Mouse (Mus musculus) kidney, postnatal 0 days (tissue): Measurements from ENCODE around the gene Bend5. TPM values are rescaled to one million over a fixed set of nuclear protein-coding genes. Genes with fewer than 3 reads are reported as not detected.

Source experiments
- ATAC-seq: fragments of 200-750 bp; cut with Nextera tagmentation; replicated peaks from 2 replicates; pipeline ENCODE4 v1.8.0; 2017; ENCODE audit warnings: low read depth, moderate number of reproducible peaks, moderate TSS enrichment, moderate library complexity; ENCODE audit not compliant: low FRiP score
- DNase-seq: peaks from one replicate; pipeline ENCODE4 v3.0.0-alpha.2; 2016; ENCODE audit warnings: low spot score
- H3K27ac ChIP-seq: fragments of 300-500 bp; sonication (generic); 2 replicates; pipeline ENCODE4 v1.5.1; 2014; ENCODE audit warnings: mild to moderate bottlenecking
- H3K27me3 ChIP-seq: fragments of 300-500 bp; sonication (generic); 2 replicates; pipeline ENCODE4 v1.6.1; 2014; ENCODE audit warnings: low read length, mixed read lengths; ENCODE audit not compliant: insufficient read depth
- H3K36me3 ChIP-seq: fragments of 300-500 bp; sonication (generic); 2 replicates; pipeline ENCODE4 v1.6.1; 2014; ENCODE audit warnings: low read length, mixed read lengths; ENCODE audit not compliant: insufficient read depth
- H3K4me1 ChIP-seq: fragments of 300-500 bp; sonication (generic); replicated peaks from 2 replicates; pipeline ENCODE4 v1.6.1; 2014; ENCODE audit warnings: antibody characterized with exemption, low read length, mixed read lengths; ENCODE audit not compliant: insufficient read depth
- H3K4me2 ChIP-seq: fragments of 300-500 bp; sonication (generic); 2 replicates; pipeline ENCODE4 v1.6.1; 2014; ENCODE audit warnings: mild to moderate bottlenecking, low read length, moderate library complexity, mixed read lengths
- H3K4me3 ChIP-seq: fragments of 300-500 bp; sonication (generic); replicated peaks from 2 replicates; pipeline ENCODE4 v1.5.1; 2014; ENCODE audit warnings: low read depth, low read length
- H3K9ac ChIP-seq: fragments of 300-500 bp; sonication (generic); 2 replicates; pipeline ENCODE4 v1.6.1; 2014; ENCODE audit warnings: low read depth, low read length
- H3K9me3 ChIP-seq: fragments of 300-500 bp; sonication (generic); replicated peaks from 2 replicates; pipeline ENCODE4 v1.6.1; 2016; ENCODE audit warnings: low read length, inconsistent platforms, mixed read lengths
- CTCF ChIP-seq: IDR thresholded peaks from 2 replicates; pipeline ENCODE4 v1.5.1; 2016; ENCODE audit warnings: antibody characterized with exemption, low read depth, mild to moderate bottlenecking, moderate library complexity
- WGBS: fragments of 180-500 bp; shearing (Covaris S2); extraction: QIAGEN DNeasy Blood & Tissue Kit; methylation state at CpG from one replicate; pipeline ENCODE4 v1.1.7; 2014; 5-methylcytosine and 5-hydroxymethylcytosine counted together
- polyA plus RNA-seq: library from polyadenylated mRNA; unstranded; fragments of >200 nt; fragmentation: Nextera tagmentation; extraction: Ambion mirVana; gene quantifications from 2 replicates; pipeline ENCODE4 v1.2.1, GENCODE M21; 2015

The Bend5 gene
- polyA plus RNA-seq, 1 experiment from 2014 or later, result 33.8 TPM

GRCm38 (mm10) chr4:111399784-111400183 lies 15.0 kb upstream of the Bend5 start:
- Histone ChIP-seq H3K27me3 (no peaks in the 10 kb centered on the region), H3K9me3 (no peaks in the 10 kb centered on the region), H3K4me2 (no peak overlapping the region), H3K9ac (no peak overlapping the region), H3K4me3 (no peak overlapping the region), H3K36me3 (no peaks in the 10 kb centered on the region), H3K4me1 (no peaks in the 10 kb centered on the region), H3K27ac (no peak overlapping the region)
- DNase-seq (no peak), ATAC-seq (no peak)
- no peak for TF ChIP-seq CTCF

GRCm38 (mm10) chr4:111400676-111401075 lies 14.1 kb upstream of the Bend5 start:
- Histone ChIP-seq H3K27me3 (no peaks in the 10 kb centered on the region), H3K4me1 (no peaks in the 10 kb centered on the region), H3K4me3 (no peak overlapping the region), H3K9me3 (no peaks in the 10 kb centered on the region), H3K9ac (no peak overlapping the region), H3K36me3 (no peaks in the 10 kb centered on the region), H3K4me2 (no peak overlapping the region), H3K27ac (no peak overlapping the region)
- ATAC-seq (no peak), DNase-seq (no peak)
- WGBS, result 10% methylated on average over 2 of the region's 2 CpGs
- no peak for TF ChIP-seq CTCF

GRCm38 (mm10) chr4:111403243-111403642 lies 11.6 kb upstream of the Bend5 start:
- DNase-seq (no peak), ATAC-seq (no peak)
- Histone ChIP-seq H3K9me3 (no peaks in the 10 kb centered on the region), H3K27ac (no peak overlapping the region), H3K4me1 (no peaks in the 10 kb centered on the region), H3K9ac (no peak overlapping the region), H3K4me2 (no peak overlapping the region), H3K27me3 (no peaks in the 10 kb centered on the region), H3K4me3 (no peak overlapping the region), H3K36me3 (no peaks in the 10 kb centered on the region)
- WGBS, result 51% methylated on average over 1 of the region's 1 CpGs
- TF ChIP-seq CTCF, result no peak

DNA sequence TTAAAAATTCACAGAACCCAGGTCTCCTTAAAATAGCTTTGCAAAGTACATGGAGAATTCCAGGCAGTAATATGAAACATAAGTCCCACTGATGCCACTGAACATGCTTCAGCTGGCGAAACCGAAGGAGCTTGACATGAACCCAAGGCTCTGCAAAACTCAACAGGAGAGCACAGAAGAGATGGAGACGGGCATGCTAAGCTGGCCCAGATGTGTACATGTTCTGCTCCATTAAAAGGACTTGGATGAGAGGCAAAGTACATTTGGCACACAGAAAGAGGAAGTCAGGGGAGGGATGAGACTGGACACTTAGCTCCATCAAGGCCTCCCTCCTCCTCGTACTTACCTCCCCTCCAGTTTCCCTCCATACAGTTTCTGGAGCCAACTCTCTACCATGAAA lies 4.1 kb upstream of the Bend5 start:
- H3K9me3 ChIP-seq, result no peaks in the 10 kb centered on the region
- no peak overlapping the region for H3K9ac ChIP-seq
- no peak for TF ChIP-seq CTCF
- ATAC-seq (no peak), DNase-seq (no peak)
- H3K27ac ChIP-seq, result no peak overlapping the region
- H3K36me3 ChIP-seq, result no peaks in the 10 kb centered on the region
- WGBS, result 66% methylated on average over 4 of the region's 4 CpGs
- peaks cover 7% of the 10 kb centered on the region for H3K4me1 ChIP-seq
- H3K4me3 ChIP-seq, result no peak overlapping the region
- H3K4me2 ChIP-seq, result no peak overlapping the region
- no peaks in the 10 kb centered on the region for H3K27me3 ChIP-seq

DNA sequence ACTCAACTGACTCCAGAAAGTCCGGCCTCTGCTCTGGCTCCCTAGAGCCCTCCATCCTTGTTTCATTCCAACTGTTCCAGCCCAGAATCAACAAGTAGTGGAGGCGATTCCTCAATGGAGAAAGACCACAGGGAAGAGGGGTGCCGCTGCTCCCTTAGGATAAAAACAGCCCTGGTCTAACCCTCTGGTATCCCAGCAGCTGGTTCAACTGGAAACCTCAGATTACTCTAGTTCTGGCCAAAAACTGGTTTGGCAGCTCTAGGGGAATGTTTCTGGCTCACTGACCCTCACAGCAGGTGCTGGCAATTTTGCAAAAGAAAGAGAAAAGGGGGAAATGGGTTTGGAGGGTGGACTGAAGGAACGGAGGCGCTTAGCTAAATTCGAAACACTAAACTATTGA lies 407 bp upstream of the Bend5 start:
- Histone ChIP-seq H3K27me3 (no peaks in the 10 kb centered on the region), H3K4me3 (peak overlapping the region; percentile 91), H3K4me2 (peak overlapping the region; percentile 95), H3K27ac (peak overlapping the region; percentile 94), H3K36me3 (peaks cover 4% of the 10 kb centered on the region; the same call in 1 of the 2 replicates), H3K9ac (peak overlapping the region; percentile 91), H3K9me3 (no peaks in the 10 kb centered on the region), H3K4me1 (peaks cover 10% of the 10 kb centered on the region)
- WGBS, result 0% methylated on average over 6 of the region's 6 CpGs
- DNase-seq (no peak), ATAC-seq (peak; percentile 52)
- no peak for TF ChIP-seq CTCF

- Histone ChIP-seq H3K4me3 (peak overlapping the region; percentile 91), H3K4me2 (peak overlapping the region; percentile 95), H3K4me1 (peaks cover 10% of the 10 kb centered on the region), H3K9ac (no peak overlapping the region; the same call in 1 of the 2 replicates), H3K9me3 (no peaks in the 10 kb centered on the region), H3K27me3 (no peaks in the 10 kb centered on the region), H3K36me3 (peaks cover 4% of the 10 kb centered on the region; the same call in 1 of the 2 replicates), H3K27ac (peak overlapping the region; percentile 94; the same call in 1 of the 2 replicates)
- DNase-seq (no peak), ATAC-seq (no peak)
- 62% methylated on average over 3 of the region's 3 CpGs for WGBS
- TF ChIP-seq CTCF, result no peak
Measured at GRCm38 (mm10) chr4:111416126-111416525, 1.3 kb downstream of the Bend5 start.

DNA sequence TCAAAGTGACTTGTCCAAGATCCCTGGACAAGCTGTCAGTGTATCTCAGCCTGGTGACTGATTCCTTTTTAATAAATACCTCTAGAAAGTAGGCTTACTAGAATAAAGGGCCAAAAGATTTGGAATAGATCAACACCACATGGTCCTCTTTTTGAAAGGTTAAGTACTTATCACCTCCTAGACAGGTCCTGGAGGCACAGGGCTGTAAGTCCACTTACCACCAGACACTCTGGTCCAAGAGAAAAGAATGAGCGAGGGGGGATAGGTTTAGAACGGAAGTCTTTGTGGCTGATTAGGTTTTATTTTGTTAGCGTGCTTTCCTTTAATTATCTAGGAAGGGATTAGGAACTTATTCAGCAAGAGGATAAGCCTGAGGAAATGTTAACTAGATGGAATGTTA lies 1.7 kb downstream of the Bend5 start:
- Histone ChIP-seq H3K4me3 (no peak overlapping the region; the same call in 1 of the 2 replicates), H3K9ac (no peak overlapping the region), H3K4me1 (peaks cover 10% of the 10 kb centered on the region), H3K9me3 (no peaks in the 10 kb centered on the region), H3K27me3 (no peaks in the 10 kb centered on the region), H3K27ac (no peak overlapping the region), H3K4me2 (peak overlapping the region; percentile 95), H3K36me3 (peaks cover 4% of the 10 kb centered on the region; the same call in 1 of the 2 replicates)
- ATAC-seq (no peak), DNase-seq (no peak)
- WGBS, result 40% methylated on average over 3 of the region's 3 CpGs
- TF ChIP-seq CTCF, result no peak
